Mouse (Mus musculus): ENCODE measurements around the gene Lsm8.
"Not testable (repeated sequence)": the region's sequence is repeated elsewhere in the genome, so short reads cannot be mapped to it uniquely, and the experiment has no call there.

The Lsm8 gene

GRCm38 (mm10) chr6:18848051-18848701, at the start of gene Lsm8:
Gene Lsm8, plus strand, starts transcription at chr6:18848579.
- peak; percentile 89 for DNase-seq (ENCODE audit: low read depth)

GRCm38 (mm10) chr6:18800869-18801511, 47.4 kb upstream of the Lsm8 start:
- no peak for DNase-seq (ENCODE audit: low read depth)

DNA sequence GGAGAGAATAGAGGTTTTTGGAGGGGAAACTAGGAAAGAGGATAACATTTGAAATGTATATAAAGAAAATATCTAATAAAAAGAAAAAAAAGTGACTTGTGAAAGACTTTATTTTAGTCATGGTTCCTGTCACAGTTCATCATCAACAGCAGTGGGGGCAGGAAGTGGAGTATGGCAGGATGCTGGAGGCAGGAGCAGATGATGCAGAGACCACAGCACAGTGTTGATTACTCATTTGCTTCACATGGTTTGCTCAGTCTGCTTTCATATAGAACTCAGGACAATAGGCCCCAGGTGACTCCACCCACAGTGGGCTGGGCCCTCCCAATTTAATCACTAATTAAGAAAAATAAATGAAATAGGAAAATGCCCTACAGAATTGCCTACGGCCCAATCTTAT, 35.8 kb upstream of the Lsm8 start:
- DNase-seq (ENCODE audit: low read depth), result no peak

DNA sequence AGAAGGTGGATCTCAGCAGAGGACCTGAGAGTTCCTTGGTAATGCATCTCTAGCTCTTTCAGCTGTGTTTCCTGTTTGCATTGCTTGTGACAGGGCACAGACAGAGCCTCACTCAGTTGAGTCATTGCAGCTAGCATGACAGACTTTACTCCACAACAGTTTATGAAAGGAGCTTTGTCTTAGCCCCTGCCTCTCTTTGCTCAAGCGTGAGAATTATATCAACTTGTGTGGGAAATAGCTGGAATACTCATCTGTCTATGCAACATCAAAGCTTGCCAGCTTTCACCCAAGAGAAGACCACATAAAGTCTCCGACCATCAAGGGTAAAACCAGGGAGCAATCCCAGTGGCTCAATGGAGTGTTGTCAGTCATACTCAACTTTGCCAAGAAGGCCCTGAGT, 32.8 kb upstream of the Lsm8 start:
- DNase-seq (ENCODE audit: low read depth), result no peak

- peak; percentile 17 for DNase-seq (ENCODE audit: low read depth)
Measured at GRCm38 (mm10) chr6:18819343-18819742, 29.0 kb upstream of the Lsm8 start.

DNA sequence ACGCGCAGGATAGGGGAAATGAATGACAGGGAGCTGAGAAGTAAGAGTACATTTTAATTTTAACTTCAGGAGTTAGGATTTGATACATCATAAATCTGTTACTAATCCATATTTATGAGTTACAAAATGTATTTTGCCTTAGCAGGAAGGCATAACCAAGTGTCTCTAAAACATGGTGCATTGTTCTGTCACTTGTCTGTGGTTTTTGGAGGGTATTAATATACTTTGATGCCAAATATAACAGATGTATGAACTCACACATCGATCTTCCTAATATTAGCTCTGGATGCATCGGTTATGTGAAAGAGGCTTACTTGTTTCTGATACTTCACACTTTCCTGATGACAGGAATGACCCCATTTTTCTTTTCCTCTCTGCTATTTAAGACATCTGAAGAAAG, 28.1 kb upstream of the Lsm8 start:
- no peak for DNase-seq (ENCODE audit: low read depth)

DNA sequence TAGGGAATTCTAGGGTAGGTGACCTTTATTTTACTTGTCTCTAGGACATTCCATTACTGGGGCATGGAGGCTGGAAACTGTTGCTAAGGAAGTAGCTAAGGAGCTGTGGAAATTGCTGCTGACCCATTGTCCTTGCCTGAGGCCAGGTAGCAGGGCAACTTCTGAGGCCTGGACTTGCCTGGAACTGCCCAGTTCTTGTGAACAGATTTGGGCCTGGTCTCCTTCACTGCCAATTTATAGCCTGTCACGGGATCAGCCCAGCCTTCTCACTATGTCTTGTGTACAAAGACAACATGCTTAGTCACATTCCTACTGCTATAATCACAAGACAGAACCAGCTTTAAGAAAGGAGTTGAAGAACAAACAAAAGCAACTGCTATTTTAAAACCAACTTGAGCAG, 25.6 kb upstream of the Lsm8 start:
- no peak for DNase-seq (ENCODE audit: low read depth)

DNA sequence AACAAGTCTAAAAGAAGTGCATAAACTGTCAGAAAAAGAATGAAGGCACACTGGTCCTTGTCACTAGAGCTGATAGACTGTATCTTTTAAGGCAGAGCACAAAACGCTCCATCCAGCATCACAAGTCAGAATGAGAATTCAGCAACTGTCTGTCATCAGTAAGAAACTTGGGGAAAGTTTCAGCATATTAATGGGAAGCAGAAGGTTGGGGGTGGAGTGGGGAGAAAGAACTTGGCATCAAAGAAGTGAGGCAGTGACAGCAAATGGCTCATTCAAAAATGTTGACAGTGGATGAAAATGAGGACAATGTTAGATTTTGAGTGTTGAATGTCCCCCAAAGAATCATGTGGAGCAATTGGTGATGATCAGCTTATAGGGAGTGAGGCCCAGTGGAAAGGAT, 15.4 kb upstream of the Lsm8 start:
- no peak for DNase-seq (ENCODE audit: low read depth)

DNA sequence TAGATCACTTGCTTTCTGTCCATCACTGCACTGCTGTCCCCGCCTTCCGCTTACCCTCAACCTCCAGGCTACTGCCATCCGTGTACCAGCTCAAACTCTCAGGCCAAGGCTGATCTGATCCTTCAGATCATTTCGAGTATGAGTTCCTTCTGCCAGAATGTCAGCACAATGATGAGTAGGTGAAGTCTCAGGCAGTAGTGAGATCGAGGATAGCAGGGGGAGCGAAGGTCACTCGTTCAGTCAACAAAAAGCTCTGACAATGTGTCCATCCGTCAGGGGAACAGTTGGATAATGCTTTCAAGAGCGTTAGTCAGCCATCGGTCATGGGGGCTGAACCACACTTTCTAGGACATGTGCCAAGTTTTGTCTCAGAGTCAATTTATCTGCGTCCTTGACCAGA, 3.9 kb upstream of the Lsm8 start:
- not testable (repeated sequence) for DNase-seq (ENCODE audit: low read depth)

DNA sequence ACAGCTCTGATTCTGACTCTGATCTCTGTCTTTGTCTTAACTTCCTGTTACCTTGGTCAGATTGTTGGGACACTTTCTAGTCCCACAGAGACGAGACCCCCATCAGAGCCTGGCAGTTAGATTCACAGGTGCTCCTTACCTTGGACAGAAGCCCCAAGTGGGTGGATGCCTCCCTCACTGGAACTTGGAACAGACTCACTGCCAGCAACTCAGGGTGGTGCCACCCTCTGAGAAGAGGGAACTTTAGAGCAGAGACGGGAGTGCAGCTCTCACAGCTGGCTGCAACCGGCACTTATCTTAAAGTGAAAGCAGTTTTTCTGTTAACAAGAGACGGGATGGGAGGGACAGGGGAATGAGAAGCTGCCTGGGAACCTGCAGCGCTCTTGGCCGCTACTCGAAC, 2.8 kb upstream of the Lsm8 start:
- DNase-seq (ENCODE audit: low read depth), result not testable (repeated sequence)

GRCm38 (mm10) chr6:18848702-18849061, 303 bp downstream of the Lsm8 start:
- DNase-seq (ENCODE audit: low read depth), result no peak

GRCm38 (mm10) chr6:18855323-18855722, 6.9 kb downstream of the Lsm8 start:
- no peak for DNase-seq (ENCODE audit: low read depth)

GRCm38 (mm10) chr6:18856487-18857078, 8.2 kb downstream of the Lsm8 start:
- DNase-seq (ENCODE audit: low read depth), result no peak

DNA sequence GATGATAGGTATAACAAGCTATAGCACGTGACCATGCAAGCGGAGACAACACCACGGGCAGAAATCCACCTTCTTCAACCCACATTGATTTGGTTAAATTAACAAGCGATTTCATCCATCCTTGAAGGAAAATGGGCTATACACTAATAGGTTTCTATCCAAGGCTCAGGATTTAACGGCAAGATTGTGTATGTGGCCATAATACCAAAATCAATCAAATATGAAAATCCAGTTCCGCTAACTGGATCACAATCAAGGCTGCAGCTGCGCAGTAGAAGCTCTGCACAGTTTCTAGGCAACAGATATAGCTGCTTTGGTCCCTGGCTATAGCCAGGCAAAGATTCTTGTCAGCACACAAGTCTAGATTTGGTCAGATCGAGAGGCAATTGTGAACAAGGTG, 17.6 kb downstream of the Lsm8 start, which contains the start of gene Ankrd7:
Gene Ankrd7, plus strand, starts transcription at position 301 of the 400 bp plus-strand sequence.
- DNase-seq (ENCODE audit: low read depth), result no peak

GRCm38 (mm10) chr6:18889030-18889429, 40.7 kb downstream of the Lsm8 start:
- no peak for DNase-seq (ENCODE audit: low read depth)

GRCm38 (mm10) chr6:18894142-18894541, 45.8 kb downstream of the Lsm8 start:
- no peak for DNase-seq (ENCODE audit: low read depth)
